Mouse (Mus musculus) liver, postnatal 0 days (tissue): ENCODE measurements around the gene She.

Source experiments
- CTCF ChIP-seq: sonication (generic); IDR thresholded peaks from 2 replicates; pipeline ENCODE4 v1.5.1; 2016; ENCODE audit warnings: antibody characterized with exemption, low read depth
- EP300 ChIP-seq: IDR thresholded peaks from 2 replicates; pipeline ENCODE4 v1.6.1; 2016; ENCODE audit warnings: antibody characterized with exemption, low read depth, mild to moderate bottlenecking

GRCm38 (mm10) chr3:89883582-89884041 lies 52.4 kb downstream of the She start:
- TF ChIP-seq CTCF (no peak), EP300 (no peak)
